Mouse (Mus musculus) retina, postnatal 1 day (tissue): ENCODE results near the gene Desi1.
"Not testable (repeated sequence)": the region's sequence is repeated elsewhere in the genome, so short reads cannot be mapped to it uniquely, and the experiment has no call there.

Experiments
- DNase-seq: peaks from one replicate; pipeline ENCODE4 v3.0.0-alpha.2; 2012

Desi1 gene

DNA sequence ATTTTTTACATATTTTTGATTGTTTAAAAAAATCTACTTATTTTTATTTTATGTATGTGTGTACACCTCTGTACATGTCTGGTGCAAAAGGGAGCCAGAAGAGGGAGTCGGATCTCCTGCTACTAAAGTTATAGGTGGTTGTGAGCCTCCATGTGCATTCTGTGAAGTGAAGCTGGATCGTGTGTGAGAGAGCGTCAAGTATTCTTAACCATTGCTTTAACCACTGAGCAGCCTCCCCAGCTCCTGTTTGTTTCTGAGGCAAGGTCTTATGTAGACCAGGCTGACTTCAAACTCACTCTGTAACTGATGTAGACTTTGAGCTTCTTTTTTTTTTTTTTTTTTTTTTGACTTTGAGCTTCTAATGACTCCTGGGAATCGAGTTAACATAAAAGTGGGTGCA is 16.2 kb downstream of the Desi1 start:
- no peak for DNase-seq

GRCm38 (mm10) chr15:82016830-82017229 is 16.8 kb downstream of the Desi1 start:
- no peak for DNase-seq

DNA sequence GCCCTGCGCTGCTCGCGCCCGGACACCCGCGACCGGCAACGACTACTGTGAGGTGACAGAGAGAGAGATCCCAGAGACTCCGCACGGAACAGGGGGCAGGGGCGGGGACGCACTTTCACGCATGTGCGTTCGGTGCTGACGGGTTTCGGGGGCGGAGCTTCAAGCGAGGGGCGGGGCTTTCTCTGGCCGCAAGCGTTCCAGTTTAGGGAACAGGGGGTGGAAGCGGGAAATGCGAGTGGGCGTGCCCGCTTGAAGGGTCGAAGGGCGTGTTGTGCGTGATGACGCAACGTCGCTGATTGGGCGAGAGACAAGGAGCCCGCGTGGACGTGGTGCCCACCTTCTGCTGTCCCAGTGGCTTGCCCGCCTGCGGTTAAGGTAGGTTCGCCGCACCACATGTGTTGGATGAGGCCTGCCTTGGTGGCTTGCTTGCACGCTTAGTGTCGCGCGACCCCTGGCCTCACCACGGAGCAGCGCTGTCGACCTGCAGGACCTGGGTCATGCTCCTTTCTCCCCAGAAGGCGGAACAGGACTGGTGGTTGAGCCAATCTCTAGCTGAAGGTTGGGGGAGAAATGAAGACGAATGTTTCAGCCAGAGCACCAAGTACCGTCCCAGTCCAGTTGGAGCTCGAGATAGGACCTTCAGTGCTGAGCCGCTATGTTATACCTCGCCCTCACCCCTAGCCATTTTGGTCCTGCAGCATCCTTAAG is 17.4 kb downstream of the Desi1 start:
- peak; percentile 99 for DNase-seq

DNA sequence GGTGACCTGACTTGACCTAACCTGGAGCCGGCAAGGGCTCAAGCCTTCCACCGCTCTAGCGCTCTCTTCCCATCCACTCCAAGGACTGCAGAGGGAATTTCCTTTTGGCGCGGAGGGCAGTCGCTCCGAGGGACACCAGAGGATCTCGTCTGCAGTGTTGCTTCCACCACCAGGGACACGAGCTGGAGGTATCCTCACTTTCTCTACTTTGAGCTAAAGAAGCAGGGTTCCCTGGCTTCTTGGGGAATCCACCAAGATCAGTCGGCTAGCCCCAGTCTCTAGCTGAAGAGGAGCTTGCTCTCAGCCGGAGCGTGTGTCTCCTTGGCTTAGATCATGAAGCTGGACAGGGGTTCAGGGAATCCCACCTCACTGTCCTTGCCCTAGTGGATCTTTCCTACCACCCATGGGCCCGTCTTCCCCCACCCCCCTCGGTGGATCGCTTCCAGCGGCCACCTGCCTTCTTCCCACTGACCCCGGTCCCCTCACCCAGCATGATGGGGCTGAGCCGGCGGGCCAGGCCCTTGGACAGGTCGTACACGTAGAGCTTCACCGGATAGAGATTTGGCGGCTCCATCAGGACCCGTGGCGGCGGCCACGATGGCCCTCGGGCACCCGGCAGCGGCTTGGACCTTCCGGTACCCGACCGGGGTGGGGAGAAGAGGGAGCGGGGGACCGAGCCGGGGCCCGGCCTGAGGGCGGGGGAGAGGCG is 18.1 kb downstream of the Desi1 start:
- peak; percentile 51 for DNase-seq

DNA sequence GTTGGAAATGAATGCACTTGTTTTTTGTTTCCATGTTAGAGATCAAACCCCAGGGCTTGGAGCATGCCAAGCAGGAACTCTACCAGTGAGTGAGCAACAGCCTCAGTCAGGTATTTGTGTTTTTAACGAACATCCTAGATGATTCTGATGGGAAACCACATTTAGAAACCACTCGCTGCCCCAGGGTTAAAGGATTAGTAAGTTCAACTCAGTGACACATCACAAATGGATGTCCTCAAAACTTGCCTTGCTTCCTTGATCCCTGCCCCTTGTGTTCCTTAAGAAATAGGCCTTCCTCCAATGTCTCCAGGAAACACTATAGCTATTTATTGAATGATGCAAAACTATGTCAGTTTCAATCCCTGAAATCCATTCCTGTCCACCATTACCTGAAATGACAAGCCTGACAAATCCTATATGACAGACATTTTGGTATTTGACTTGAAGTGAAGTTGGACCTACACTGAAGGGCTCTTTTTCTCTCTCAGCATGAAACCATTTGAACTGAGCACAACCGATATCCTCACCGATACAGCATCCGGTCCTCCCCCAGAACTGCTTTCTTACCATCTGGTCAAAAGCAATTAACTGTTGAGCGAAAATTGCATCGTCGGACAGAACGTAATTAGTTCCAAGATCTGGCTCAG is 18.8 kb downstream of the Desi1 start:
- no peak for DNase-seq

DNA sequence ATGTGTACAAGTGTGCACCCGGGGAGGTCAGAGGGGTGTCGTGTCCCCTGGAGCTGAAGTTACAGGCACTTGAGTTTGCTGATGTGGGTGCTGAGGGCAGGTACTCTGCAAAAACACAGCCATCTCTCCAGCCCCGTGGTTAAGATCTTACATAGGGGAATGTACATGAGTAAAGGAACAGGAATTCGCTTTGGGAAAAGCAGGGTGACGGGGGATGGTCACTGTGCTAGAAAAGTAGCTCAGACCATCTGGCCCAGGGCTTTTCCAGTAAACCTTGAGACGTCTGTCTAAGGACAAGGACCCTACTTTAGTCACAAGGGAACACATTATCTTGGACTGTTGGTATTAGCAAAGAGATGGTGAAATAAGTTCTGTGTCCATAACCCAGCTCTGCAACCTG is 21.7 kb downstream of the Desi1 start:
- DNase-seq = no peak

GRCm38 (mm10) chr15:82004257-82004656 is 29.4 kb downstream of the Desi1 start:
- no peak for DNase-seq

- DNase-seq = no peak
These were observed 39.7 kb downstream of the Desi1 start for GRCm38 (mm10) chr15:81993992-81994391.

DNA sequence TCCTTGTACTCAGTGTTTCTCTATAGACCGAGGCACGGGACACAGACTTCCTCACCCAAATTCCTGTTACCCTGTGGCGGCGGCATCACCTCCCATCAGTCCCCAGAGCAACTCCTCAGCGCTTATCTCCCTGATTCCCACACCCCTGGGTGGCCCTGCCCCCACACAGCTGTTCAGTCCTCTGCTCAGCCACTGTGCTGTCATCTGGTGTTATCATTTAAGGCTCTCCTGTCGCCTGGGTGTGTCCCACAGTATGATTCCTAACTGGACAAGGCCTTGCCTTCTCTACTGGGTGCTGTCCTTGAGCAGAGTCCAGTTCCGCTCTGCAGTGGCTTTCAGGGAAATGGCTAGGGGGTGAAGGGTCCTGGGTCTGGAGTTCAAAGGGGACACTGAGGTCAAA is 43.1 kb downstream of the Desi1 start:
- DNase-seq = no peak

GRCm38 (mm10) chr15:81989371-81990062 is 44.1 kb downstream of the Desi1 start:
- peak; percentile 94 for DNase-seq

DNA sequence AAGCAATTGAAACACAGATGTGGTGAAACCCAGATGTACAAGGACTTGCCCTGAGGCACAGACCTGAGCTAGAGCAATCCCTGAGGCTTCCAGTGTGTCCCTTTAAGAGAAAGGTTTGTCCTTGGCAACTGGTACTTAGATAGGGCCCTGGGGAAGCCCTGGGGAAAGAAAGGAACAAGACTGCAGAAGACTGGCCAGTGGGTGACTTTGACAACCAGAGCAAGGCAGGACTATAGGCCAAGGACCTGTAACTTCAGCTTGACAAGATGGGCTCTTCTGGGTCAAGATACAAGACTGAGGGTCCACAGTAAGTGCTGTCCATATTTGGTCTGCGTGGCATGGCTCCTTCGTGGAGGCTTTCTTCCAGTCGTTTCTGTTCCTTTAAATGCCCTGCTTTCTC is 46.0 kb downstream of the Desi1 start, which contains the start of gene Xrcc6:
Gene Xrcc6, plus strand, starts transcription at position 190 of the 400 bp plus-strand sequence.
- DNase-seq = peak; percentile 7

GRCm38 (mm10) chr15:81985267-81986161 is 48.1 kb downstream of the Desi1 start:
- DNase-seq = peak; percentile 90

DNA sequence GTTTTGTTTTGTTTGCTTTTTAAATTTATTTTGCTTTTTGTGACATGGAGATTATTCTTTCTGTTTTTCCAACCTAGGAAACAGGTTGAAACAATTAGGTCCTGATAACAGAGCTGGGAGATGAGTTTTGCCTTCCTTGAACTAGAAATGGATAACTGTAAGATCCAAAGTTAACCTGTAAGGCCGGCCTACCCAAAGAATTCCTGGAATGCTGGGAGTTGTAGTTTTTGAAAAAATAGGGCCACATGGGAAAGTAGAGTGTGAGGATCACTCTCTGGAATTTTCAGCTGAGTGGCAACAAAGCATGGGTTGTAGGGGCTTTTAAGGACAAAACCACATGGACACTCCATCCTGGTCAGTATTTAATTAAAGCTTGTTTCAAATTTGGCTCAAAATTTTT is 51.5 kb downstream of the Desi1 start:
- peak; percentile 15 for DNase-seq

GRCm38 (mm10) chr15:81980321-81980720 is 53.3 kb downstream of the Desi1 start, which contains the start of gene 1700029P11Rik:
Gene 1700029P11Rik (plus strand): TSS chr15:81980540.
- no peak for DNase-seq

- DNase-seq = not testable (repeated sequence)
These were observed 58.5 kb downstream of the Desi1 start for GRCm38 (mm10) chr15:81975156-81975555.

- DNase-seq = not testable (repeated sequence)
These were observed 63.2 kb downstream of the Desi1 start for GRCm38 (mm10) chr15:81970498-81970897.

GRCm38 (mm10) chr15:81969635-81970034 is 64.0 kb downstream of the Desi1 start:
- DNase-seq = not testable (repeated sequence)

GRCm38 (mm10) chr15:81969173-81969572 is 64.5 kb downstream of the Desi1 start:
- no peak for DNase-seq

DNA sequence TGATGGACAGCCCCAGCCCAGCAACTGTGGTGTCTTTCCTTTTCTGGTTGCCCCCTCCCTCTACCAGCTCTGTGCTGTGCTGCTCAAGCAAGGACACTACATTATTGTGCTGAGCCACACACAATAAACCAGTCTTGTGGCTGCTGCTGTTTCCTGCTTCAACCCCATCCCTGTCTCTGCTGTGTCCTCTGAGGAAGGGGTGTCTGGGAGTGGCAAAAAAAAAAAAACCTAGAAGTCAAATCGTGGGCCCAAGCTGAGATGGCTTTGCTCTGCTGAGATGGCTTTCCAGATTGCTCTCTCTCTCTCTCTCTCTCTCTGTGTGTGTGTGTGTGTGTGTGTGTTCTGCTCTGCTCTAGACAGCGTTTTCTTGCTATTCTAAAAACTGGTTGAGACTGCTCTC is 65.2 kb downstream of the Desi1 start:
- no peak for DNase-seq

DNA sequence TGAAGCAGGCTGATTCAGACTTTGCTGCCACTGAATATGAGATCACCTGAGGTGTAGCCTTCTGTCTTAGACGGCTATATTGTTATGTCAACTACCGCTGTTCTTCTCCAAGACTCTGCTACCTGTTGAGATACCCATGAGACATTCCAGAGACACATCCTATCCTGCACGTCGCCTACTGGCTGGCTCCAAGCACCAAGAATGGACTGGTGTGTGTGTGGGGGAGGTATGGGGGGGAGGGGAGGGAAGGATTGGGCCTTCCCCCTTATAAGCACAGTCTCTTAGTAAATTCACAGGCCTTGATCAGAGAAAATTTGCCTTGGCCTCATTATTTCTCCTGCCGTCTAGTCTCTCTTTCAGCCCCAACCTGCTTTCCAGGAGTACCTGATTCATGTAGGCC is 65.8 kb downstream of the Desi1 start:
- no peak for DNase-seq

DNA sequence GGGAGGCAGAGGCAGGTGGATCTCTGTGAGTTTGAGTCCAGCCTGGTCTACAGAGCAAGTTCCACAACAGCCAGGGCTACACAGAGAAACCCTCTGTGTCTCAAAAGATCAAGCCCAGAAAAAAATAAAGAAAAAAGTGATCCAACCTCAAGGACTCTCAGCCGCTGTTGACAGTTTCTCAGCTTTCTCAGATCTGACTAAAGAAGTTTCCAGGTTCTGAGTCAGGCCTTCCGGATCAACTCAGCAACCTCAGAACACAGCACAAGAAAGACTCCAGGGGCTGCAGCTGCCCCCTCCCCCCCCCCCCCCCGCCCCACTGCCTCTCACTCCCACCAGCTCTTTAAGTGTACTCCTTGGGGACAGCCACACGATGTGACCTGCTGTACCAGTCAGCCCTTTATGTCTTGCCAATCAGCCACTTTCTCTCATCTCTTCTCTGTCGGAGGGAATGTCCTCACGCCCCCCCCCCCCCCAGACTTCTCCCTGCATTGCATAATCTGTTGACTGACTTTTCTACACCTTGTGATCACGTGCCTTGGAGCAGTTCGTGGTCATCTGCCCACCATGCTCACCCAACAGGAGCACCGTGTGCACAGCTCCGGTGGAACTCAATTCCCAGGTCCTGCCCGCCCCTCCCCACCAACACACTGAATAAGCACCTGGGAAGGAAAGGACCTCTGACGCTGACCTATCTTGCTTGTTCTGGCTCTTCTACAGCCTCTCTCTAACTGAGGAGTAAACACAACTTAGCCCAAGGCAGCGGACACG is 67.4 kb downstream of the Desi1 start:
- no peak for DNase-seq
